Mouse (Mus musculus) ES-E14 (cell line): ENCODE data around the gene Arhgap19.

Source experiments
- CHD2 ChIP-seq: IDR thresholded peaks from 2 replicates; pipeline ENCODE4 v1.6.1; 2014; ENCODE audit warnings: mild to moderate bottlenecking, low read depth, low read length, inconsistent platforms
- HCFC1 ChIP-seq: IDR thresholded peaks from 2 replicates; pipeline ENCODE4 v1.6.1; 2012; ENCODE audit warnings: low read length, inconsistent platforms, borderline replicate concordance; ENCODE audit not compliant: insufficient read depth
- MAFK ChIP-seq: IDR thresholded peaks from 2 replicates; pipeline ENCODE4 v1.6.1; 2014; ENCODE audit warnings: mild to moderate bottlenecking, low read depth, low read length, inconsistent platforms; ENCODE audit not compliant: insufficient read depth
- ZNF384 ChIP-seq: IDR thresholded peaks from 2 replicates; pipeline ENCODE4 v1.6.1; 2012; ENCODE audit warnings: low read depth, low read length, inconsistent platforms

- TF ChIP-seq CHD2 (no peak), MAFK (no peak), ZNF384 (no peak), HCFC1 (no peak)
Measured at GRCm38 (mm10) chr19:41794017-41794416, 7.8 kb downstream of the Arhgap19 start.
